Mouse (Mus musculus) duodenum, adult 2 months (tissue): ENCODE results near the gene Nemf. TPM values are rescaled to one million over a fixed set of nuclear protein-coding genes. Genes with fewer than 3 reads are reported as not detected.

Source experiments
- polyA plus RNA-seq: library from polyadenylated mRNA; depleted of rRNA; stranded (reverse); fragments of >200 nt; gene quantifications from 2 replicates; pipeline ENCODE4 v1.2.3, GENCODE M21; 2012; ENCODE audit warnings: low replicate concordance; rRNA removed

Nemf gene
- 0.27 and 0.35 TPM in 2 replicates for polyA plus RNA-seq

GRCm38 (mm10) chr12:69356546-69357299 lies at the start of gene Nemf:
TSS of gene Nemf (minus strand) at chr12:69357165.

GRCm38 (mm10) chr12:69371854-69372671 lies 15.1 kb upstream of the Nemf start, which contains the start of the genes Arf6 and Gm9887:
TSS of gene Arf6 (plus strand) at chr12:69372150.
TSS of gene Gm9887 (minus strand) at chr12:69372458.

GRCm38 (mm10) chr12:69296511-69297410 lies 60.2 kb downstream of the Nemf start, which contains the start of gene Klhdc2:
TSS of gene Klhdc2 (plus strand) at chr12:69296681.

Other genes with a start within 250 kb of the Nemf start
- gene Rps29, start 198.0 kb downstream of the Nemf start, polyA plus RNA-seq, result 981 and 1,371 TPM in 2 replicates
- 0.32 and 0.79 TPM in 2 replicates for gene Lrr1, start 188.4 kb downstream of the Nemf start, polyA plus RNA-seq
- gene Rpl36al, start 173.1 kb downstream of the Nemf start, polyA plus RNA-seq, result 17.2 and 19.6 TPM in 2 replicates
- 16.2 and 19.1 TPM in 2 replicates for gene Mgat2, start 173.0 kb downstream of the Nemf start, polyA plus RNA-seq
- gene Gm49383, start 160.1 kb downstream of the Nemf start, polyA plus RNA-seq, result 1.3 and 3.2 TPM in 2 replicates
- gene Dnaaf2, start 158.7 kb downstream of the Nemf start, polyA plus RNA-seq, result 0.50 and 0.89 TPM in 2 replicates
- not detected in 2 replicates for gene Gm49384, start 152.9 kb downstream of the Nemf start, polyA plus RNA-seq
- 1.7 and 2.1 TPM in 2 replicates for gene Pole2, start 129.0 kb downstream of the Nemf start, polyA plus RNA-seq
- gene Klhdc1, start 116.0 kb downstream of the Nemf start, polyA plus RNA-seq, result 0.14 and 0.18 TPM in 2 replicates
- gene Klhdc2, start 60.5 kb downstream of the Nemf start, polyA plus RNA-seq, result 16.5 and 24.0 TPM in 2 replicates
- 212 and 660 TPM in 2 replicates for gene Arf6, start 15.0 kb upstream of the Nemf start, polyA plus RNA-seq
- 3.3 and 5.5 TPM in 2 replicates for gene Gm9887, start 15.3 kb upstream of the Nemf start, polyA plus RNA-seq
- 7.3 and 7.5 TPM in 2 replicates for gene Vcpkmt, start 225.9 kb upstream of the Nemf start, polyA plus RNA-seq